Mouse (Mus musculus) kidney, postnatal 0 days (tissue): ENCODE measurements at regions not wholly inside any gene's neighbourhood (a gene's known extent, or its start where the extent isn't known, plus 50 kb on each side); places are given as distances from the start of the nearest gene placed in this dataset.

Experiments
- ATAC-seq: fragments of 200-750 bp; cut with Nextera tagmentation; replicated peaks from 2 replicates; pipeline ENCODE4 v1.8.0; 2017; ENCODE audit warnings: low read depth, moderate number of reproducible peaks, moderate TSS enrichment, moderate library complexity; ENCODE audit not compliant: low FRiP score
- DNase-seq: peaks from one replicate; pipeline ENCODE4 v3.0.0-alpha.2; 2016; ENCODE audit warnings: low spot score
- H3K27ac ChIP-seq: fragments of 300-500 bp; sonication (generic); 2 replicates; pipeline ENCODE4 v1.5.1; 2014; ENCODE audit warnings: mild to moderate bottlenecking
- H3K27me3 ChIP-seq: fragments of 300-500 bp; sonication (generic); 2 replicates; pipeline ENCODE4 v1.6.1; 2014; ENCODE audit warnings: low read length, mixed read lengths; ENCODE audit not compliant: insufficient read depth
- H3K36me3 ChIP-seq: fragments of 300-500 bp; sonication (generic); 2 replicates; pipeline ENCODE4 v1.6.1; 2014; ENCODE audit warnings: low read length, mixed read lengths; ENCODE audit not compliant: insufficient read depth
- H3K4me1 ChIP-seq: fragments of 300-500 bp; sonication (generic); replicated peaks from 2 replicates; pipeline ENCODE4 v1.6.1; 2014; ENCODE audit warnings: antibody characterized with exemption, low read length, mixed read lengths; ENCODE audit not compliant: insufficient read depth
- H3K4me2 ChIP-seq: fragments of 300-500 bp; sonication (generic); 2 replicates; pipeline ENCODE4 v1.6.1; 2014; ENCODE audit warnings: mild to moderate bottlenecking, low read length, moderate library complexity, mixed read lengths
- H3K4me3 ChIP-seq: fragments of 300-500 bp; sonication (generic); replicated peaks from 2 replicates; pipeline ENCODE4 v1.5.1; 2014; ENCODE audit warnings: low read depth, low read length
- H3K9ac ChIP-seq: fragments of 300-500 bp; sonication (generic); 2 replicates; pipeline ENCODE4 v1.6.1; 2014; ENCODE audit warnings: low read depth, low read length
- H3K9me3 ChIP-seq: fragments of 300-500 bp; sonication (generic); replicated peaks from 2 replicates; pipeline ENCODE4 v1.6.1; 2016; ENCODE audit warnings: low read length, inconsistent platforms, mixed read lengths
- CTCF ChIP-seq: IDR thresholded peaks from 2 replicates; pipeline ENCODE4 v1.5.1; 2016; ENCODE audit warnings: antibody characterized with exemption, low read depth, mild to moderate bottlenecking, moderate library complexity
- WGBS: fragments of 180-500 bp; shearing (Covaris S2); extraction: QIAGEN DNeasy Blood & Tissue Kit; methylation state at CpG from one replicate; pipeline ENCODE4 v1.1.7; 2014; 5-methylcytosine and 5-hydroxymethylcytosine counted together

DNA sequence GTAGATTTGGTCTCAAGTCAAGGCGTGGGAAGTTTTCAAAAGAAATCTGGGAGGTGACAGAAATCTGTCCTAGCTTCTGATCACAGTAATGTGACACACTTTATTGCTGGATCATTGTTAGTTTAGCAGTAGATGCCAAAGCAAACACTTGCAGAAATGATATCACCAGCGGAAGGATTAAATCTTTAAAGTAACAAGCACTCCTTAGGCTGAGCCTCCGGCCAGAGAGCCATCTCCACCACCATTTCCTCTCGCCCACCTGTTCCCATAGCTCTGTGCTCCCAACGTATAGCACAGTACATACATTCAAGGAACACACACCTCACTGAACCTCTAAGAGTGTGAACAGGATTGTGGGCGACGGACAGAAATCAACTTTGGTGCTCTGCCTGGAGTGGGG is 75.6 kb upstream of the Ifne start:
- TF ChIP-seq CTCF = no peak
- Histone ChIP-seq H3K36me3 (no peaks in the 10 kb centered on the region), H3K4me1 (no peaks in the 10 kb centered on the region), H3K4me3 (no peak overlapping the region), H3K27me3 (no peaks in the 10 kb centered on the region), H3K9me3 (no peaks in the 10 kb centered on the region), H3K9ac (no peak overlapping the region), H3K4me2 (no peak overlapping the region; the same call in 1 of the 2 replicates), H3K27ac (no peak overlapping the region)
- DNase-seq (peak; percentile 21), ATAC-seq (no peak)
- 47% methylated on average over 7 of the region's 7 CpGs for WGBS

DNA sequence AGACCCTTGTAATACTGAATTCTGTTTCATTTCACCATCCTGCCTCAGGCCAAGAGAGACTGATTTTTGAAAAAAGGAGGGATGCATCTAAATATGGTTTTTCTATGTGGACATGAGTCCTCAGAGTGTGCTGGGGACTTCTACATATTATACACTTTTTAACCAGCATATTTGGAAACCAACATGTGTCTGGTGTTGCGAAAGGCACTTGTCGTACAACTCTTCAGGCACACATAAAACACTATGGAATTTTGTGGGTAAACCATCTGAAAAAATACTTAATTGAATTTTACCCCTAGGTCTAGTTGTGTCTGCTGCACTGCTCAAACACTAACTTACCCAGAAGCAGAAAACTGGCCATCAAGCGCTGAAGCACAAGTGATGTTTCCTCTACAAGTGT is 74.0 kb upstream of the Ifne start:
- no peak overlapping the region for H3K27ac ChIP-seq
- no peak for ATAC-seq

DNA sequence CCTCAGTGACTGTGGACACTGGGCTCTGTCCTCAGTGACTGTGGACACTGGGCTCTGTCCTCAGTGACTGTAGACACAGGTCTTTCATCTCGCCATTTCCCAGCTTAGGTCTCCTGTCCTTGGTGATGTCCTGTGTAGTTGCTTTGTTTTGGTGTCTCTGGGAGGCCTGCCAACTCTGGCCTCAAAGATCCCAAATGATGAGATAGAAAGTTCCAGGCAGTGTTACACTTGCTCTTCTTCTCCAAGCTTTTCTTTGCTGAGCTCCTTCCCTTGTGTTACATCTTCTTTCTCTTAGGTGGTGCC is 71.0 kb upstream of the Ifne start:
- 50% methylated on average over 1 of the region's 1 CpGs for WGBS
- Histone ChIP-seq H3K9me3 (no peaks in the 10 kb centered on the region), H3K36me3 (no peaks in the 10 kb centered on the region), H3K4me3 (no peak overlapping the region), H3K27ac (no peak overlapping the region), H3K9ac (no peak overlapping the region), H3K4me2 (no peak overlapping the region), H3K27me3 (no peaks in the 10 kb centered on the region), H3K4me1 (no peaks in the 10 kb centered on the region)
- no peak for DNase-seq
- no peak for ATAC-seq
- no peak for TF ChIP-seq CTCF

More for the DNA sequence above, 74.0 kb upstream of the Ifne start:
- Histone ChIP-seq H3K9me3 (no peaks in the 10 kb centered on the region), H3K9ac (no peak overlapping the region), H3K4me3 (no peak overlapping the region), H3K36me3 (no peaks in the 10 kb centered on the region), H3K4me1 (no peaks in the 10 kb centered on the region), H3K27me3 (no peaks in the 10 kb centered on the region), H3K4me2 (no peak overlapping the region)
- TF ChIP-seq CTCF = no peak
- no peak for DNase-seq
- 91% methylated on average over 3 of the region's 3 CpGs for WGBS

DNA sequence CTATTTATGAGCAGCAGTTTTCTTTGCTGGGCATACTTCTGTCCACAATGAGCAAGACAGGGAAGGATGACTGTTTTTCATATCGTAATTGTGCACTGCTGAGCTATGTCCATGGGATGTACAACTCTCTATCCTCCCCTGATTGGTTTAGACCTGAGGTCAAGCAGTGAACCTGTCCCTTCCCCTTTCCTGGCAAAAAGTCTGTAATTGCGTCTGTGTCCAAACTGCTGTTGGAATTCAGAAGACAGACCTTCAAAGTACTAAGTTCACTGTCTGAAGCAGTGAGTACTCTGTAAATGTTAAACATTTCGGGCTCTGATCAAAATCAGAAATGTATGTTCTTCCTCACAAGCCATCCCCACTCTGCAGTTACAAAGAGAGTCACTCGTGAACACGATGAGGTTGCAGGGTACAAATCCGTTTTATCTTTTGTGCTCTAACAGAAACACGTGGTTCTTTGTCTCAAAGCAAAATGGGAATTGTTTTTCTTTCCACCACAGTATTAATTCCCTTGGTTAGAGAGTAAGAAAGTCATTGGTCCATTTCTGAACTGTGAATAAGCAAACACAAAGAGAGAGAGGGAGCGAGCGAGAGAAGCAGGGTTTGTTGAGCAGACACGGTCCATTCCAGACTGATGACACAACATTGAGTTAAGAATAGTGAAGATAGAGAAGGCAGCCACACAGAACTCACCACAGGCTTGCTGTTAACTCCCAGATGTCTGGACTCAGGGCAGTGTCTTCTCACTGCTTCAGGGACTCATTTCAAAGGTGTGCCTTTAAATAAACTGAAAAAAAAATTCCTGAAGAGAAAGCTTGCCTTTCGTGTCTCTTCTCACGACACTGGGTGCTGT is 70.4 kb upstream of the Ifne start:
- ATAC-seq (no peak), DNase-seq (no peak)
- Histone ChIP-seq H3K4me3 (no peak overlapping the region), H3K4me2 (no peak overlapping the region), H3K36me3 (no peaks in the 10 kb centered on the region), H3K9me3 (no peaks in the 10 kb centered on the region), H3K27me3 (no peaks in the 10 kb centered on the region), H3K4me1 (no peaks in the 10 kb centered on the region), H3K27ac (no peak overlapping the region), H3K9ac (no peak overlapping the region)
- 61% methylated on average over 12 of the region's 12 CpGs for WGBS
- no peak for TF ChIP-seq CTCF

DNA sequence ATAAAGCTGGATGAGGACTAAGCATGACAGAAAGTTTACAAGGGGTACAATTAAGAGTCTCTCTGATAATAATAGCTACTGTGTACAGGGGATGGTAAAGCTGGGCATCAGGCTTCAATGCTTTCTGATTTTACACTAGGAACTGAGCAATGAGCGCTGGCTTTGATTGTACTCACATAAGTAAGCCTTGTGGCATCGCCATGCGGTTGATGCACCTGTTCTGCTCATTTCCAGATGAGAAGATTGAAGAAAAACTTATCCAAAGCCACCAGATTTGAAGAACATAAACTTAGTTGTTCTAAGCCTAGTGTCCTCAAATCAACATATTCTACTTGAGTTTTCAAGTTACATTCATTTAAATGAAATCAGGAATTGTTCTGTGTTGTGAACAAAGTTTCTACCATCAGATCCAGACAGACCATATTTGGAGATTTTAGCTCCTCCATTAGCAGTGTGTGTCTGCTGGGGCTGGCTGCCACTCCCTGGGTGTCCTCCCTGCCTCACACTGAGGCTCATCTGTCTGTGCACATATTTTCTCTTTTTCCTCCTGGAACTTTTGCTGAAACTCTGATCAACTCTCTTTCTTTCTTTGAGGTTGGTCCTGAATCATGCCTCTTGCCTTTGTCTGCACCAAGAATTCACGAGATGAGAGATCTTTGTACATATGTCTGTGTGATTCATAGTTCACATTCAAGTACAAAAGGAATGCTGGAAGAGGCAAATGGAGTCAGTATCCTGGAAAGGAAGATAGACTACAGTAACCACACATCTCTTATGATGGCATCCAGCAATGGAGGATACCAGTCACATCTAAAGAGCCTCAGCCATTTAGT is 68.2 kb upstream of the Ifne start:
- Histone ChIP-seq H3K36me3 (no peaks in the 10 kb centered on the region), H3K27ac (no peak overlapping the region), H3K4me3 (no peak overlapping the region), H3K4me1 (no peaks in the 10 kb centered on the region), H3K4me2 (no peak overlapping the region), H3K27me3 (no peaks in the 10 kb centered on the region), H3K9me3 (no peaks in the 10 kb centered on the region), H3K9ac (no peak overlapping the region)
- 87% methylated on average over 4 of the region's 4 CpGs for WGBS
- TF ChIP-seq CTCF = no peak
- ATAC-seq = no peak
- no peak for DNase-seq

DNA sequence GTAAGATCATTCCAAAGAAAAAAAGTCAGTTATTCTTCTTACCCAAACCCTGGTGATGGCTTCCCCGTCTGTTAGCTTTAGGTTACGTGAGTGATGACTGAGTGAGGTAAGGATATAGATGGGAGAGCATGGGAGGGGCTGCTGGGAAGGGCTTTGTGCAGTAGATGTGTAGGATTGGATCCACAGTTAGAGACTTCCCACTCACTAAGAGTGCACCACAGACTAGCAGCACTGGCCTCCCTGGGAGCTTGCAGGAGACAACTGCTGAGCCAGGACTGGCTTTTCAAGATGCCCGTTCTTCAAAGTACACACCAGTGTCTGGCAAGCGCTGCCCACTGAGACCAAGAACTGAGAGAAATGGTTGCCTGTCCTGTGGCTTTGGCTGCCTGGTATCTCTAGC is 62.0 kb upstream of the Ifne start:
- Histone ChIP-seq H3K27ac (no peak overlapping the region), H3K36me3 (no peaks in the 10 kb centered on the region), H3K9ac (no peak overlapping the region), H3K27me3 (peaks cover 20% of the 10 kb centered on the region), H3K4me1 (no peaks in the 10 kb centered on the region), H3K4me3 (no peak overlapping the region), H3K9me3 (no peaks in the 10 kb centered on the region), H3K4me2 (no peak overlapping the region)
- no peak for DNase-seq
- no peak for TF ChIP-seq CTCF
- WGBS = 73% methylated on average over 4 of the region's 4 CpGs
- no peak for ATAC-seq
